Mouse (Mus musculus): ENCODE measurements around the gene Rhbdl1.

DNA sequence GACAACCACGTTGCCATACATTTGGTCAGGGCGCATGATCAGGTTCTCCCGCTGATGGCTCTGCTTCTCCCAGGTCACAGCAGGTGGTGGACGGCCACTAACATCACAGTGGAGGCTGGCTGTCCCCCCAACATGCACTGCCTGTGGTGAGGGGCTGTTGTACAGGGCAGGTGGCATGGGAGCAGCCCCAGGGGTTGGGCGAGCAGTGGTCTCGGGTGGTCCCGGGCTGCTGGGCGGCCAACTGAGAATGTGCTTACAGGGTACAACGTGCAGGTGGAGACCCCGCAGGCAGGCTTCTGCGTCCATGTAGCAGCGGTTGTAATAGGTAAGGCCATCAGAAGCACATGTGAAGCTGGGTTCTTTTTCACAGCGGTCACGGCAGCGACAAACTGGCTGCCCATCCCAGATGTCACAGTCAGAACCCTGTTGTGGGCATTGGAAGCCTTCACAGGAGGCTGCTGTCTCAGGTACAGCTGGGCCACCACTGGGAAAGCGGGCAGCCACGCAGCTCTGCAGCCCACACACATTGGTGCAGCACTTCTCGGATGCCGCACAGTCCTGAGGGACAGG, 41.6 kb upstream of the Rhbdl1 start:
- TF ChIP-seq ZNF384 (IDR thresholded peaks at IDR 0.05; ENCODE audit: low read depth, low read length) (no peak), CHD2 (IDR thresholded peaks at IDR 0.05; ENCODE audit: low read depth, low read length) (no peak), MAFK (IDR thresholded peaks at IDR 0.05; ENCODE audit: insufficient read depth, low read depth, low read length) (no peak)

Data from ES-E14 (cell line).